Mouse (Mus musculus): Measurements from ENCODE around the gene Stk11.

The Stk11 gene

GRCm38 (mm10) chr10:80170601-80171021 is 55.0 kb downstream of the Stk11 start:
- no peak for DNase-seq (ENCODE audit: low spot score)

GRCm38 (mm10) chr10:80171252-80171651 is 55.6 kb downstream of the Stk11 start:
- no peak for DNase-seq (ENCODE audit: low spot score)

- DNase-seq (ENCODE audit: low spot score): no peak
These were observed 56.3 kb downstream of the Stk11 start for GRCm38 (mm10) chr10:80171760-80172526.

- peak; percentile 94 for DNase-seq (ENCODE audit: low spot score)
These were observed 57.1 kb downstream of the Stk11 start, which contains the start of gene 1600002K03Rik for GRCm38 (mm10) chr10:80172527-80173292. Gene 1600002K03Rik, plus strand, starts transcription at chr10:80172944.

- no peak for DNase-seq (ENCODE audit: low spot score)
These were observed 57.8 kb downstream of the Stk11 start for GRCm38 (mm10) chr10:80173358-80173757.

GRCm38 (mm10) chr10:80173955-80174640 is 58.5 kb downstream of the Stk11 start:
- DNase-seq (ENCODE audit: low spot score): no peak

- DNase-seq (ENCODE audit: low spot score): no peak
These were observed 59.1 kb downstream of the Stk11 start for GRCm38 (mm10) chr10:80174705-80175104.

GRCm38 (mm10) chr10:80175536-80176269 is 60.1 kb downstream of the Stk11 start:
- DNase-seq (ENCODE audit: low spot score): no peak

GRCm38 (mm10) chr10:80176270-80176834 is 60.7 kb downstream of the Stk11 start:
- DNase-seq (ENCODE audit: low spot score): no peak

GRCm38 (mm10) chr10:80177441-80178279 is 62.1 kb downstream of the Stk11 start:
- no peak for DNase-seq (ENCODE audit: low spot score)

- no peak for DNase-seq (ENCODE audit: low spot score)
These were observed 63.8 kb downstream of the Stk11 start, which contains the start of gene Efna2 for GRCm38 (mm10) chr10:80179068-80180051. Gene Efna2, plus strand, starts transcription at chr10:80179482.
